Mouse (Mus musculus) adrenal gland, postnatal 36 days (tissue): ENCODE data around the gene Tmem235. TPM values are rescaled to one million over a fixed set of nuclear protein-coding genes. Genes with fewer than 3 reads are reported as not detected.

ENCODE experiments used
- DNase-seq, 2 experiments: peaks; one replicate each; pipeline ENCODE4 v3.0.0; 2021; ENCODE audit warnings: mixed read lengths in 1 of 2
- total RNA-seq, 2 experiments: library from RNA; stranded (reverse); gene quantifications; 2 replicates each; pipeline ENCODE4 v1.2.3; 2021

Tmem235 gene
- total RNA-seq, 2 experiments from 2014 or later: not detected

DNA sequence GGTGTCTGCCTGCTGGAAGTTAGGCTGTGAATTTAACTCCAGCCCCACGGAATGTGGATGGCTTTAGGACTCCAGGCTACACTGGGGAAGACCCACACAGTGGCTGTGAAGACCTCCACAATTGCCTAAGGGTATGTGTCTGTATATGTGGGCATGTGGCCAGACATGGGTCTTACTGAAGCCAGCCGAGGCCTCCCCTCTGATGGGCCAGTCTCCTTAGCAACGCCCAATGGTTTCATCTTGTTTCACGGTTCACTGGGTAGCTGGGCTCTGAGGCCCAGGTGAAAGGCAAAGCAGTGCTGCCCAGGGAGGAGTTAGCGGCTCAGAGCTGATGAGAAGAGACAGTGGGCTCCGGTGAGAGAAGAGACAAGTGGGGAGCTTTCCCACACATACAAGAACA lies 5.4 kb downstream of the Tmem235 start:
- no peak for DNase-seq

DNA sequence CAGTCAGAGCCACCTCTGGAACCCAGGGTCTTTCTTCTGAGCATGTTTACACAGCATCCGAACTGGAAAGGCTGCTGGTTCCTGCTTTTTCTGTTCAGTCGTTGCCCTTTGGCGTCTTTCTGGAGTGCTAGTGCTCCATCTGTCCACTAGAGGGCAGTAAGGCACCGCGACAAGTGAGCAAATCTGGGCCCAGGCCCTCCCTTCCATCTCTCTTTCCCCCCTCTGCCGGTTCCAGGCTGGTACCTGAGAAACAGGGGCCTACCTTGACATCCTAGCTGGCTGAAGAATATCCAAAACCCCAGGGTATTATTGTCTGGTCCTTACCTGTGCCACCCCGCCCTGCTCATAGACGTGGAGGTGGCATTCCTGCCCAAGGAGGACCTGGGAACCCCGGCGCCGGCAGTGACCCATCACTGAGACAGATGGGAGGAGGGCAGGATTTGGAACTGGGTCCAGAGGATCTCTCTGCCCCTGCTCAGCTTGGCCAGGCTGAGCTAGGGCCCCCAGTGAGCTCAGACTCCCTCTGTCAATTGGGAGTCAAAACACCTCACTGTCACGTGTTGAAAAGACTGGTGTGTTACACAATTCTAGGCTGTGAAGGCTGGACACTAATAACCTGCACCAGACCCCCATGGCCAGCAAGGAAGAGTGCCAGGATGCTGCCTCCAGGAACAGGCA lies 10.3 kb downstream of the Tmem235 start:
- DNase-seq: peak; percentile 70 to 75

- no peak for DNase-seq
These were observed 10.8 kb downstream of the Tmem235 start for GRCm38 (mm10) chr11:117871376-117871775.

GRCm38 (mm10) chr11:117871911-117872584 lies 11.5 kb downstream of the Tmem235 start:
- no peak for DNase-seq

DNA sequence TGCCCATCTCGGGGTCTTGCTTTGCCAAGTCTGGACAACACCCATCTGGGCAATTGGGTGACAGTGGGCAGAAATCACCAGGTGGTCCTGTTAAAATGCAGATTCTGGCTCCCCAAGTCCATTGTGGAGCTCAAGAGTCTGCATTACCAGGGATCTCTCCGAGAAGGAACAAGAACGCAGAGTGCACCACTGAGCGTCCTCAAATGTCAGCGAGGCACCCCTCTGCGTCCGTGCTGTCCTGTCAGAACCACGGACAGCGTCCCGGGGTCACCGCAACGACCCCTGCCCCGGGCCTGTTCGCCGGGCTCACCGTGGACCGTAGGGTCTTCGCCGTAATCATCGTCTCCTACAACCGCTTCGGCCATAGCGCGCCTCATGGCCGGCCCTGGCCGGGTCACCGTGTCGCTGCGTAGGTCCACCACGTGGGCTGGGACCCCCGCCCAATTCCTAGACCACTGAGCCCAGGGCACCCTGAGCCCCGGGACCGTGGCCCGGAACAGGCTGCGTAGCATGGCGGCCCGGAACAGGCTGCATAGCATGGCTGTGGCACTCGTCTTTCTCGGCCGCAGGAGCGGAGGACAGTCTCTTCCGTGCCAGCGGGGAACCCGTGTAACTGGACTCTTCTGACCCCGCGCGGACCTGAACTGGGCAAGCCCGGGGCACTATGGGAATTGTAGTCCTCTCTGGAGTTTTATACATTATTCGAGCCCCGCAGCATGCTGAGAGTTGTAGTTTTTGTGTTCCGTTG lies 12.5 kb downstream of the Tmem235 start, which contains the start of gene Tha1:
Gene Tha1 (minus strand): TSS at position 621 of the 748 bp plus-strand sequence.
- DNase-seq: peak; percentile 90 to 91

GRCm38 (mm10) chr11:117874419-117874818 lies 13.9 kb downstream of the Tmem235 start:
- no peak for DNase-seq

DNA sequence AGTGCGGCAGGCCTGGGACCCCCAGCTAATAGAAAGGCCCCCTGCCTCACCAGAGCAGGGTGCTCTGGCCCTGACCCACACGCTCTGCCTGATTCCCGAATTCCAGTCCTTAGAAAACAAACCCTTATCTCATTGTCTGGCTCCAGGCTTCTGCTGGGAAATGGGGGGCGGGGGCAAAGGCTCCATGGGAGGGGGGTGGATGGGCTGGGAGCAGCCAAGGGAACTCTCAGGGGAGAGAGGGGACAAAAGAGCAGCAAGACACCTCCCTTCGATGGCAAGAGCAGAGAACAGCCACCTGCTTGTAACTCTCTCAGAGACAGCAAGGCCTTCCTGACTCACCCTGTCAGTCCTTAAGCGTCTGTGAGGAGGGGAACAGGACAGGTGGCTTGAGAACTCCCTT lies 15.1 kb downstream of the Tmem235 start:
- DNase-seq: no peak

DNA sequence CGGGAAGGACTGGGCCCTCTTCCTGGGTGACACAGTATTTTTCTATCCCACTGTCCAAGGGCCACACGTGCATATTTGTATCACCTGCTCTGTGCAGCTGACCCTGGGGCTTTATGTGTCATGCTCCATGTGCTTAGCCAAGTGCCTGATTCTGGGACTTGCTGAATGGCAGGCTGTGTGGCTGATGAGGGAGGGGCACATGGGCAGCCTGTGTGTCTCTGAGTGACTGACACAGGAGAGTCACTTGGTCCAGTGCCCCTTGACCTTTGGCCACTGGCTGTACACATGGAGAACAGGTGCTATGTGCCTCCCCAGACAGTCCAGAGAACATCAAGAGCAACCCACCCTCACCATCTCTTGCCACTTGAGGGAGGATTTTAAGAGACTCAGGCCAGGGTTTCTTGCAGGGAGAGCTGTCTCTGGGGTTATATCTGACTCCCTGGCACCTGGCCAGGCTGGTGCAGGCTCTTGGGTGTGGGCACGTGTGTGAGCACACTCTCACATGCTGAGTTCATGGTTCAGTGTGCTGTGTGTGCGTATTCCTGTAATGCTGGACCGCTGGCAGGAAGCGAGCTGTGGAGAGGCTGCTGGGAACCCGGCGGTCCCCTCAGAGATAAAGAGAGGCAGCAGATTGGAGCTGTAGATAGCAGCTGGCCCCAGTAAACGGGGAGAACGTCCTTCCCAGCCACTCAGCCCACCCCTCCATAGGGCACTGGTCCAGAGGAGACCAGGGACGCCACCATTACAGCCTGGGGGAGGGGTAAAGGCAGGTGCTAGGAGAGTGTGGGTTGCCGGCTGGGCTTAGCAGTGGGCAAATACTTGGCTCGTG lies 17.6 kb downstream of the Tmem235 start:
- peak in 1 of 2 experiments; percentile 44 for DNase-seq

DNA sequence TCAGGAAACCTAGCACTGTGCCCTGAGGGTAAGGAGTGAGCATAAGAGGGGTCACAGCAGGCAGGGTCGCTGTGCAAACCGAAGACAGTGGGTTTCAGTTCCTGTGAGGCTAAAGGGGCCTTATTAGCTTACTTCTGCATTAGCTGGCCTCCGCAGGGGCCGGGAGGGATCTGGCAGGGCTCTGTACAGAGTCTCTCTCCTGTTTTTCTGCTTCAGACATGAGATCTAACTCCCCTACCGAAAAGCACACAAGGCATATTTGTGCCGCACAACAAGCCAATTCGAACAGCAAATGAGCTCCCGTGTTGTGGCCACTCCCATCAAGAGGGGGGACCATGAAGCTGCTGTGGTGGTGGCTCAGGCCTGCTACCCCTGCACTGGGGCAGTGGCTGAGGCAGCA lies 18.3 kb downstream of the Tmem235 start:
- no peak for DNase-seq

- DNase-seq: no peak
These were observed 19.1 kb downstream of the Tmem235 start for GRCm38 (mm10) chr11:117879676-117880075.

GRCm38 (mm10) chr11:117880336-117880976 lies 19.9 kb downstream of the Tmem235 start:
- DNase-seq: no peak

DNA sequence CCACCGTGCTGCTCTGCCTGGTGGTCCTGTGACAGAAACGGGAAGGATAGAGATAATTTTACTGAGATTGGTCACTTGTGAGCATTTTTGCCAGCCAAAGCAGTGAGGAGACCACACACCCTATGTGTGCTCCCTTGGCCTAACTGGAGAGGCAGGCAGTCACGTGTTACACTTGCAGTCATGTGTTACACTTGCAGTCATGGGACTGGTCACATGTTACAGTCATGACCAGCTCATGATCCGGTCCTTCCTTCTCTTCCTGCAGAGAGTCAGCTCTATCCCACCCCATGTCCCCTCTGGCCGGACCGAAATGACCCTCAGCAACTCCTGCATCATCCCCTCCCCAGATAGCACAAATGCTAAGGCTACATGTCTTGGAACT lies 20.4 kb downstream of the Tmem235 start:
- DNase-seq: no peak

- DNase-seq: peak; percentile 38 to 62
These were observed 21.2 kb downstream of the Tmem235 start for GRCm38 (mm10) chr11:117881787-117882186.

GRCm38 (mm10) chr11:117882208-117882607 lies 21.7 kb downstream of the Tmem235 start:
- peak in 1 of 2 experiments; percentile 33 for DNase-seq

DNA sequence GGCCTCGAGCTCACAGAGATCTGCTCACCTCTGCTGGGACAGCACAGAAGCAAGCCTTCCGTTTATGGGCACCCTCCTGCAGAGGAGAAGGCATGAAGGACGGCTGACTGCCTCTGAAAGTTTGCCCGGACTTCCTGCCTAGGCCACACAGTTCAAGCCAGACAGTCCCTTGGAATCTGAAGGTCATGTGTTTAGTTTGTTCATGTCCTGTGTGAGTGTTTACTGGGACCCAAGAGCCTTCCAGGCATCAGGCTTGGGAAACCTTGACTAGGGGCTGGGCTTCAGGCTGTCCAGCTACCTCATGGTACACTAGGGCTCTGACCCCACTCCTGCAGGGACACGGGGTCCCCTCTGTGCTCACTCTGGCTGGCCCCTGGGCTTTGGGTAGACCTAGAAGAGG lies 25.4 kb downstream of the Tmem235 start:
- DNase-seq: peak in 1 of 2 experiments; percentile 42

- DNase-seq: no peak
These were observed 27.8 kb downstream of the Tmem235 start for GRCm38 (mm10) chr11:117888168-117888852.

DNA sequence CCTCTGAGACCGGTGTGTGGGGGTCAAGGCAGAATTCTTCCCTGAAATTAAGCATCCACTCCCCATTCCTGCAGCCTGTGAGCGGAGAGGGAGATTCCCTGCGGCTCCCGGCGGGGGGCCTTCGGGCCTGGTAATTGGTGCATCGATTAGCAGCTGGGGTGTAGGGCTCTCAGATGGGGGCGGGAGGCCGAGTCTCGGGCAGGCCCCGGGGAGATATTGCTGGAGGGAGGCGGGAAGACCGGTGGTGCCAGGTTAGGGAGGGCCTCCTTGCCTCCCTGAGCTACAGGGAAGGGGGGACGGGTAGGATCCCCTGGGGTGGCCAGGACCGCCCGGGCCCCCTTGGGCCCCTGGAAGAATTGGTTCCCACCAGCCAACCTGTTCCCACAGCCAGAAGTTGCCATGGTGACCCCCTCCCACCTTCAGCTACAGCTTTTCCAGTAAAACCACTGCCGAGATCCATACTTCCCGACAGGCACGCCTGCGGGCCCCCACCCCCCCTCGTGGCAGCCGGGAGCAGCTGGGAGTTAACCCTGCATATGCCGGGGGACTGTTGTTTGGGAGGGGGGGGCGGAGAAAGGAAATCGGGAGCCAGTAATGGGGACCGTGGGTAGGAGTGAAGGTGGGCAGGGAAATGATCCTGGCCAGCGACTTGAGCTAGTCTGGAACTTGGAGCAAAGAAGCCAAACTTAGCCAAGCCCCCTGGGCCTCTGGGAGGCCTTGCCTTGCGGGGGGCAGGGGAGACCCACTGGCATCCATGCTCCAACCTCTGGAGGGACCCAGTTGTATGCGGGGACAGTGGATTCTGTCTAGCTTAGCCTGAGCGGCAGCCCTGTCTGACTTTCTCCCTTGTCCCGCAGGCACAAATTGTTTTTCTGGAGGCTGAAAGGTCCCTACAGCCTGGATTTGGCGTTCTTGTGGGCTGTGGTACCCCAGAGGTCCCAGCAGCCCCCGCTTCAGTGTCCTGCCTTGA lies 28.6 kb downstream of the Tmem235 start:
- no peak for DNase-seq

- no peak for DNase-seq
These were observed 29.4 kb downstream of the Tmem235 start for GRCm38 (mm10) chr11:117889887-117890340.

- DNase-seq: no peak
These were observed 30.1 kb downstream of the Tmem235 start for GRCm38 (mm10) chr11:117890519-117891282.
